Mouse (Mus musculus): Measurements from ENCODE around the gene Afmid. TPM values are rescaled to one million over a fixed set of nuclear protein-coding genes. Genes with fewer than 3 reads are reported as not detected.

Afmid gene
- total and polyA plus RNA-seq, 3 experiments, result 2.5 to 11.8 (median 3.2) TPM

GRCm38 (mm10) chr11:117848985-117849671, 23.4 kb downstream of the Afmid start, which contains the start of gene Birc5:
Gene Birc5, plus strand, starts transcription at chr11:117849251.
- peak within 1 kb of the TSS; percentile 56 for H3K4me3 ChIP-seq
- peak within 1 kb of the TSS; percentile 87 for H3K27ac ChIP-seq
- intact Hi-C loops (cut with DNase I), result no loop called here
- H3K4me1 ChIP-seq (ENCODE audit: control insufficient read depth, insufficient read depth, low read length), result peaks cover 2% of the 10 kb centered on the region
- H3K79me2 ChIP-seq (replicated peaks; ENCODE audit: control insufficient read depth, insufficient read depth, low read length), result no peaks in the 10 kb centered on the region
- under 1% methylated on average over 51 of the region's 51 CpGs for WGBS
- no peaks in the 10 kb centered on the region for H3K36me3 ChIP-seq (ENCODE audit: control insufficient read depth, insufficient read depth, low read length)
- H3K9ac ChIP-seq (ENCODE audit: low read depth, low read length), result peak within 1 kb of the TSS; percentile 77
- peak; percentile 97 to 99 for DNase-seq
- TF ChIP-seq EP300 (IDR thresholded peaks at IDR 0.05; ENCODE audit: insufficient read depth, low read depth, low read length) (peak; percentile 90; the same call in 1 of the 2 replicates), CTCF (IDR thresholded peaks at IDR 0.05) (peak; percentile 32; the same call in 1 of the 2 replicates), POLR2A (IDR thresholded peaks at IDR 0.05; ENCODE audit: insufficient read depth, low read depth, low read length) (peak; percentile 95)
- no peaks in the 10 kb centered on the region for H3K27me3 ChIP-seq (ENCODE audit: control insufficient read depth, insufficient read depth, low read length)

- WGBS, result 90% methylated on average over 3 of the region's 3 CpGs
- no peak overlapping the region for H3K9ac ChIP-seq (ENCODE audit: low read depth, low read length)
- H3K79me2 ChIP-seq (replicated peaks; ENCODE audit: control insufficient read depth, insufficient read depth, low read length), result no peaks in the 10 kb centered on the region
- H3K27ac ChIP-seq, result no peak overlapping the region
- DNase-seq, result no peak
- no peak overlapping the region for H3K4me3 ChIP-seq
- TF ChIP-seq CTCF (IDR thresholded peaks at IDR 0.05) (no peak), EP300 (IDR thresholded peaks at IDR 0.05; ENCODE audit: insufficient read depth, low read depth, low read length) (no peak)
- H3K36me3 ChIP-seq (ENCODE audit: control insufficient read depth, insufficient read depth, low read length), result no peaks in the 10 kb centered on the region
- intact Hi-C loops (cut with DNase I), result no loop called here
- H3K4me1 ChIP-seq (ENCODE audit: control insufficient read depth, insufficient read depth, low read length), result peaks cover 2% of the 10 kb centered on the region
- no peaks in the 10 kb centered on the region for H3K27me3 ChIP-seq (ENCODE audit: control insufficient read depth, insufficient read depth, low read length)
Measured at GRCm38 (mm10) chr11:117852875-117853274, 27.2 kb downstream of the Afmid start.

GRCm38 (mm10) chr11:117854241-117854640, 28.5 kb downstream of the Afmid start:
- TF ChIP-seq EP300 (IDR thresholded peaks at IDR 0.05; ENCODE audit: insufficient read depth, low read depth, low read length), result no peak
- no peak for TF ChIP-seq POLR2A (IDR thresholded peaks at IDR 0.05; ENCODE audit: insufficient read depth, low read depth, low read length)
- TF ChIP-seq CTCF (IDR thresholded peaks at IDR 0.05), result no peak
- no peaks in the 10 kb centered on the region for H3K27me3 ChIP-seq (ENCODE audit: control insufficient read depth, insufficient read depth, low read length)
- H3K27ac ChIP-seq, result no peak overlapping the region
- 93% methylated on average over 9 of the region's 9 CpGs for WGBS
- no peaks in the 10 kb centered on the region for H3K36me3 ChIP-seq (ENCODE audit: control insufficient read depth, insufficient read depth, low read length)
- no peak overlapping the region for H3K4me3 ChIP-seq
- H3K9ac ChIP-seq (ENCODE audit: low read depth, low read length), result no peak overlapping the region
- H3K4me1 ChIP-seq (ENCODE audit: control insufficient read depth, insufficient read depth, low read length), result peaks cover 2% of the 10 kb centered on the region
- intact Hi-C loops (cut with DNase I), result no loop called here
- H3K79me2 ChIP-seq (replicated peaks; ENCODE audit: control insufficient read depth, insufficient read depth, low read length), result no peaks in the 10 kb centered on the region
- DNase-seq, result no peak

GRCm38 (mm10) chr11:117855360-117855759, 29.6 kb downstream of the Afmid start:
- intact Hi-C loops (cut with DNase I), result no loop called here
- no peaks in the 10 kb centered on the region for H3K36me3 ChIP-seq (ENCODE audit: control insufficient read depth, insufficient read depth, low read length)
- WGBS, result 94% methylated on average over 5 of the region's 5 CpGs
- no peak for DNase-seq
- H3K79me2 ChIP-seq (replicated peaks; ENCODE audit: control insufficient read depth, insufficient read depth, low read length), result no peaks in the 10 kb centered on the region
- TF ChIP-seq EP300 (IDR thresholded peaks at IDR 0.05; ENCODE audit: insufficient read depth, low read depth, low read length) (no peak), CTCF (IDR thresholded peaks at IDR 0.05) (no peak), POLR2A (IDR thresholded peaks at IDR 0.05; ENCODE audit: insufficient read depth, low read depth, low read length) (no peak)
- H3K9ac ChIP-seq (ENCODE audit: low read depth, low read length), result no peak overlapping the region
- 0 out of 2 replicates have a peak, but pooled peaks cover 3% of the 10 kb centered on the region for H3K27me3 ChIP-seq (ENCODE audit: control insufficient read depth, insufficient read depth, low read length)
- no peak overlapping the region for H3K27ac ChIP-seq
- H3K4me3 ChIP-seq, result no peak overlapping the region
- H3K4me1 ChIP-seq (ENCODE audit: control insufficient read depth, insufficient read depth, low read length), result no peaks in the 10 kb centered on the region

- no peaks in the 10 kb centered on the region for H3K36me3 ChIP-seq (ENCODE audit: control insufficient read depth, insufficient read depth, low read length)
- H3K27me3 ChIP-seq (ENCODE audit: control insufficient read depth, insufficient read depth, low read length), result peaks cover 6% of the 10 kb centered on the region; the same call in 1 of the 2 replicates
- intact Hi-C loops (cut with DNase I), result no loop called here
- 77% methylated on average over 1 of the region's 1 CpGs for WGBS
- H3K27ac ChIP-seq, result no peak overlapping the region
- H3K4me3 ChIP-seq, result no peak overlapping the region
- DNase-seq, result no peak
- TF ChIP-seq EP300 (IDR thresholded peaks at IDR 0.05; ENCODE audit: insufficient read depth, low read depth, low read length), result no peak
- no peak for TF ChIP-seq POLR2A (IDR thresholded peaks at IDR 0.05; ENCODE audit: insufficient read depth, low read depth, low read length)
- TF ChIP-seq CTCF (IDR thresholded peaks at IDR 0.05), result no peak
- no peaks in the 10 kb centered on the region for H3K4me1 ChIP-seq (ENCODE audit: control insufficient read depth, insufficient read depth, low read length)
- H3K9ac ChIP-seq (ENCODE audit: low read depth, low read length), result no peak overlapping the region
- H3K79me2 ChIP-seq (replicated peaks; ENCODE audit: control insufficient read depth, insufficient read depth, low read length), result no peaks in the 10 kb centered on the region
Measured at GRCm38 (mm10) chr11:117855975-117856374, 30.3 kb downstream of the Afmid start.

- Histone ChIP-seq H3K9ac (ENCODE audit: low read depth, low read length) (no peak overlapping the region), H3K27ac (no peak overlapping the region), H3K27me3 (ENCODE audit: control insufficient read depth, insufficient read depth, low read length) (peaks cover 6% of the 10 kb centered on the region; the same call in 1 of the 2 replicates), H3K4me1 (ENCODE audit: control insufficient read depth, insufficient read depth, low read length) (no peaks in the 10 kb centered on the region), H3K4me3 (no peak overlapping the region), H3K36me3 (ENCODE audit: control insufficient read depth, insufficient read depth, low read length) (no peaks in the 10 kb centered on the region), H3K79me2 (replicated peaks; ENCODE audit: control insufficient read depth, insufficient read depth, low read length) (no peaks in the 10 kb centered on the region)
- TF ChIP-seq POLR2A (IDR thresholded peaks at IDR 0.05; ENCODE audit: insufficient read depth, low read depth, low read length) (no peak), EP300 (IDR thresholded peaks at IDR 0.05; ENCODE audit: insufficient read depth, low read depth, low read length) (no peak), CTCF (IDR thresholded peaks at IDR 0.05) (no peak)
- no peak for DNase-seq
- intact Hi-C loops (cut with DNase I), result no loop called here
- 95% methylated on average over 10 of the region's 10 CpGs for WGBS
Measured at GRCm38 (mm10) chr11:117857462-117857861, 31.7 kb downstream of the Afmid start.

All from heart, adult 2 months (tissue).